Mouse (Mus musculus): ENCODE measurements around the gene A1cf.

A1cf gene

GRCm38 (mm10) chr19:31868521-31868920 is at the start of gene A1cf:
Gene A1cf (plus strand): TSS chr19:31868764.
- in situ Hi-C loops (cut with MboI; ENCODE audit: low sequenced_read_pairs), result no loop called here

DNA sequence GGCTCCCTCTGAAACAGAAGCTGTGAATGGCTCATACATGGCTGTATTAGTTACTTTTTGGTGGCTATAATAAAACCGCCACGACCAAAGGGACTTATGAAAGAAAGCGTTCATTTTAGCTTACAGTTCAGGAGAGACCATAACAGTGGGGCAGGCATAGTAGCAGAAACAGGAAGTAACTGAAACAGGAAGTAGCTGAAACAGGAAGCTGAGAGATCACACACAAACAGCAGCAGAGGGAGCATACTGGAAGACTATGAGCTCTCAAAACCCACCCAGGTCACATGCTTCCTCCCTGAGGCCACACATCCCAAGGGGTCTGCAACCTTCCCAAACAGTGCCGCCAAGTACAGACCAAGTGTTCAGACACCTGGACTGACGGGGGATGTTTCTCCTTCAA is 34.3 kb upstream of the A1cf start:
- in situ Hi-C loops (cut with MboI; ENCODE audit: low sequenced_read_pairs), result no loop called here

GRCm38 (mm10) chr19:31861909-31862308 is 6.7 kb upstream of the A1cf start:
- in situ Hi-C loops (cut with MboI; ENCODE audit: low sequenced_read_pairs), result no loop called here

- in situ Hi-C loops (cut with MboI; ENCODE audit: low sequenced_read_pairs), result no loop called here
Observed at GRCm38 (mm10) chr19:31862512-31863249, 5.9 kb upstream of the A1cf start.

- in situ Hi-C loops (cut with MboI; ENCODE audit: low sequenced_read_pairs), result no loop called here
Observed at GRCm38 (mm10) chr19:31865451-31865850, 3.1 kb upstream of the A1cf start.

DNA sequence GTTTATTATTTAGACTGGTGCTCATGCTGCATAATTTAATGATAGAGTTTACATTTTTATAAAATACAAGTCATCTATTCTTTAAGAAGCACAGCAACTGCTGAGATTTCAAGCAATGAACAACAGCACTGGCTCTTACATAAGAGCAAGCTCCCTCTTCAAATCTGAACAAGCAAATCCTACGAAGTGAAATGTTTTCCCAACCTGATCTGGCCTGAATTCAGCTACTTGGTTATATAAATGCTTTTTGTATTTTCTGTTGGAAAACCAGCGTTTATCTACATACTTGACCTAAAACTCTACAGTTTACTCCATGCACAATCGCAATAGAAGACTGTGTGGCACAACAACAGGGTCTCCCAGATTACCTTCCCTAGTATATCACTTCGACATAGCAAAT is 488 bp upstream of the A1cf start:
- in situ Hi-C loops (cut with MboI; ENCODE audit: low sequenced_read_pairs), result no loop called here

GRCm38 (mm10) chr19:31868971-31869370 is 407 bp downstream of the A1cf start:
- in situ Hi-C loops (cut with MboI; ENCODE audit: low sequenced_read_pairs), result no loop called here

- in situ Hi-C loops (cut with MboI; ENCODE audit: low sequenced_read_pairs), result no loop called here
Observed at GRCm38 (mm10) chr19:31871377-31871776, 2.8 kb downstream of the A1cf start.

DNA sequence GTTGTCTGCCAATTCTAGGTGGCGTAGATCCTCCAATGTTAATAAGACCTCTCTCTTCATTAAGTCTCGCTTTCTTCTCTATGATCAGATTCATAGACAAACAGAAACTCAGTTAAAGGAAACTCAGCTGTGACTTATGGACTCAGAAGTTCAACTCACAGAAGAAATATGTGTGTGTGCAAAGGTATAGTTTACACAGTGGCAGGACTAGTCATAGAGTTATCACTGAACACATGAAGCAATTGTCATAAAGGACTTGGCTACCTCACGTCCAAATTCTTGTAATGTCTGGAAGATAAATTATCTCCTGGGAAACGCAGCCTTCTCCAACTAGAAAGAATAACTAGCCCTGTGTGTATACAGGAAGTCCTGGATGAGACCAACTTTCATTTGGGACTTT is 9.4 kb downstream of the A1cf start:
- in situ Hi-C loops (cut with MboI; ENCODE audit: low sequenced_read_pairs), result no loop called here

DNA sequence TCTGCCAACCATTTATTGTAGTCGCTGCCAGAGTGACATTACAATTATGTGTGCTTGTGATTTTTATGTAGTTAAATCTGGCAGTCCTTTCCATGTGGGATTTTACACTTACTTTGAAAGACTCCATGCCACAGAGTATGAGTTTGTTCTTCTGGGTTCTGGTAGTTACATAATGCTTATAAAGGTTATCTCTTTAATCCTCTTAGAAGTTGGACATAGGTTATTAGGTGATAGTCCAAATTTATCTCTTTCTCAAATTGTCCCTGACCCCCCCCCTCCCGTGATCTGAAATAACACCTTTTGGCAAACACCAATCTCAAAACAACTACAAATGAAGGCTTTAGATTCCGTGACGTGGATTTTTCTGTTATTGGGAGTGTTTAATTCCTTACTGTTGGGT is 16.0 kb downstream of the A1cf start:
- in situ Hi-C loops (cut with MboI; ENCODE audit: low sequenced_read_pairs), result no loop called here

- in situ Hi-C loops (cut with MboI; ENCODE audit: low sequenced_read_pairs), result no loop called here
Observed at GRCm38 (mm10) chr19:31887275-31887674, 18.7 kb downstream of the A1cf start.

DNA sequence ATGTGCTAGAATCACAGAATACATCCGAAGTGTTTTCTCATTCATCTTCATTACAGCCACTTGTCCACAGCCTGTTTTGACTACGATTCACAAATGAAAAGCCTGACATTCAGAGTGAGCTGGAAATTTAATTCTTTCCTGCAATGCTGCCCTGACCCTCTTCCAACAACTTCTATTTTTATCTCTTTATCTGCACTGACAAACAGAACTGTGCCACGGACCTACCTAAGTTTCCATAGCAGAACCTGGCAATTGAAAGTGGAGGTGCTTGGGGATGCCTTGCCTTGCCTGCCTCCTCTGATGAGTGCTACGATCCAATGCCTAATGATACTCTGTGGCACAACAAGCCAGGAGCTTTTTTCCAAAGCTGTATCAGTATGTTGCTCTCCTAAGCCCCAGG is 21.4 kb downstream of the A1cf start:
- in situ Hi-C loops (cut with MboI; ENCODE audit: low sequenced_read_pairs), result no loop called here

DNA sequence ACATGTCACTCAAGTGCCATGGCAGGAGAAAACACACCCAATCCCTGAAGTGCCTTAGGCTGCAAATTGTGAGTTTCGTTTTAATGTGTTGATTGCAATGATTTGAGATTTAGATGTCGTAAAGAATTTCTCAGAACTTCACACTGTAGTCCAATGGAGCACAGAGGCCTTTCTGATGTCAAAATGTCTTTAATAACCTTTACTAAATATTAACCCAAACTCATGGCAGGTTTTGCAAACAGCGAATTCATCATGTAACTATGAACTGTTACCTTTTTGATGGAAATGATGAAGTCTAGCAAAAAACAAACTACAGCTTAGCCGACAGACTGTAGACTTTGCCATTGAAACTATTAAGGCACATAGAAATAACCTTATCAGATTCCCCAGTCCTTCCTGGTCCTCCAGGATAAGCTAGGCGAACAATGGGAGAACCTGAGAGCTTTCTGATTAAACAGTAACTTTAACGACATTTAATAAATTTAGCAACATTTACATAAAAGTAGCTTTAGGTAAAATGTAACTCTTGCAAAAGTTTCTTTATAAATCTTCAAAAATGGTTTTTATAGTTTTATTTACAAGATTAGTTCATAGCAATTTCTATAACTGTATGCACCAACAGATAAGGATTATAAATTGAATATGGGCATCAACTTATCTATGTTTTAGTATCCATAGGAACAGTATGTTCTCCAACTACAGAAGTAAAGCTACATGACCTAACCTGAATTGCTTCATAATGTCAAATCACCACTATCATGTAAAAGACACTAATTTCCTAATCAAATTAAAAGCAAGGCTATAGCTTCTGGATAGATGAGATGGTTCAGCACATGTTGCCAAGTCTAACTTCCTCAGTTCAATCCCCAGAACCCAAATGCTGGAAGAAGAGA is 22.7 kb downstream of the A1cf start:
- in situ Hi-C loops (cut with MboI; ENCODE audit: low sequenced_read_pairs), result no loop called here

DNA sequence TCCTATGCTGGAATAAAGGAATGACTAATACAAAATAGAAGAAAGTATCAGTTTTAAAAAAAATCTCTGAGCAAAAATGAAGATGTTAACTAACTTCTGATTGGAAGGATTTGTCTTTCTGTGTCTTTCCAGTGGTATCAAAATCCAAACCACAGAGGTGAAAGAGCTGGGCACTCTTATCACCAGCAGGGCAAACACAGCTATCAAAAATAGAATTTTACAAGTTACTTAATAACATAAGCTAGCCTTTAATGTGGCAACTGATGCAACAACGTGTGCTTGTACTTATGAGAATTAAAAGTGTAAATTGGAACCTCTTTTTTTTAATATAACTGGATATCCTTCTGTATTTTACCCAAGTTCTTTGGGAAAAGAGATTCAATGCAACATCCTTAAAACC is 27.4 kb downstream of the A1cf start:
- in situ Hi-C loops (cut with MboI; ENCODE audit: low sequenced_read_pairs), result no loop called here

DNA sequence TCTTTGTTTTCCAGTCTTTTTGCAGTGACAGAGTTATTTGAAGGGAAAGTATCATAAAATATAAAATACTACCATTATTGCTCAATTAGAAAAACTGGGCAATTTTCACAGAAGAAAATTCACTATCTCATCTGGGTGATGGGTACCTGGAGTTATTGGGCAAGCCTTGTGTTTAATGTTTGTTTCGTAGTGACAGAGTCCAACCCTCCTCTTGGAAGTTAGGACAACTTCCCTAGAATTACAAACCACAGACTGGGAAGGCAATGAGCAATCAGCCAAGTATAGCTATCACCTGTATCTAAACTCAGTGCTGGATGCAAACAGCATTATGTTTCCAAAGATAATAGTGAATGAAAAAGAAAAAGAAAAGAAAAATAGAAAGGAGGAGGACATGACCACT is 28.1 kb downstream of the A1cf start:
- in situ Hi-C loops (cut with MboI; ENCODE audit: low sequenced_read_pairs), result no loop called here

DNA sequence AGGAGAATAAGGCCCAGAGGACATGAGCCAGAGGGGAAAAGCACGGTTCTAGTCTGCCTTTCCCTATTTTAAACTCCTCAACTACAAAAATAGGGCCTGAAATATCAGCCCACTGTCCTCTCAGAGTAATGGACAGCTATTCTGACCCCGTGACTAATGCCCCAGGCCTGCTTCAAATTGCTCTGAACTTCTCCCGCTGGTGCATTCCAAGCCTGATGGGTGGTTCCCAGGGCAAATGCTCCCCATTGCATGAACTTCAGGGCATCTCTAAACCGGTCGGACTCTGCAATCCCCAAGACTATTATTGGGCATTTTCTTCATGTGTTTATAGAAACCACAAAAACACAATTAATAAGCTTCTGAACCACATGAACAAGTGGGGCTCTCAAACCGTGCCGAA is 37.1 kb downstream of the A1cf start:
- in situ Hi-C loops (cut with MboI; ENCODE audit: low sequenced_read_pairs), result no loop called here

- in situ Hi-C loops (cut with MboI; ENCODE audit: low sequenced_read_pairs), result no loop called here
Observed at GRCm38 (mm10) chr19:31910423-31910822, 41.9 kb downstream of the A1cf start.

DNA sequence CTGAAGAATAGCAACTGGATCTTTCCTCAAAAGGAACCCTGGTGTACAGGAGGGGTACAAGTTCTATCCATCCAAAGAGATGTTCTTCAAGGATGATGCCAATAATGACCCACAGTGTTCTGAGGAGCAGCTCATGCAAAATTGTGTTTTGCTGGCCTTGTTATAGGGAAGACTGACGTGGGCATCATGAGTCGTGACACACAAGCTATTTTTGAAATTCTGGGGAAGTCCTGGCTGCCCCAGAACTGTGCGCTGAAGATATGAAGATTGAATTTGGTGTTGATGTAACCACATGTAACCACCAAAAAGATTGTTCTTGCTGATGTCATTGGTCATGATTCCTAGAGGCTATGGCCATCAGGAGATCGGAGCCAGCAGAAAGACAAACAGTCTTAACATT is 45.4 kb downstream of the A1cf start:
- in situ Hi-C loops (cut with MboI; ENCODE audit: low sequenced_read_pairs), result no loop called here

GRCm38 (mm10) chr19:31920357-31920756 is 51.8 kb downstream of the A1cf start:
- in situ Hi-C loops (cut with MboI; ENCODE audit: low sequenced_read_pairs), result no loop called here

GRCm38 (mm10) chr19:31921852-31922251 is 53.3 kb downstream of the A1cf start:
- in situ Hi-C loops (cut with MboI; ENCODE audit: low sequenced_read_pairs), result no loop called here

- in situ Hi-C loops (cut with MboI; ENCODE audit: low sequenced_read_pairs), result no loop called here
Observed at GRCm38 (mm10) chr19:31923615-31924352, 55.2 kb downstream of the A1cf start.

Data from CH12F3 (cell line).